Mouse (Mus musculus) cortical plate, adult 2 months (tissue): ENCODE results near the gene Rplp2. TPM values are rescaled to one million over a fixed set of nuclear protein-coding genes. Genes with fewer than 3 reads are reported as not detected.
A peak's percentile ranks its signal among the peaks of the same experiment; 100 is the strongest.

ENCODE experiments used
- H3K27ac ChIP-seq: fragments of 200-500 bp; 2 replicates; pipeline ENCODE4 v1.5.1; 2012; ENCODE audit warnings: low read length, control low read depth, inconsistent platforms; ENCODE audit not compliant: insufficient read depth
- H3K4me1 ChIP-seq: fragments of 200-500 bp; 2 replicates; pipeline ENCODE4 v1.6.1; 2011; ENCODE audit warnings: low read length; ENCODE audit not compliant: control insufficient read depth, insufficient read depth
- H3K4me3 ChIP-seq: fragments of 200-500 bp; 2 replicates; pipeline ENCODE4 v1.5.1; 2011; ENCODE audit warnings: mild to moderate bottlenecking, low read length, control low read depth; ENCODE audit not compliant: insufficient read depth
- CTCF ChIP-seq: fragments of 200-500 bp; IDR thresholded peaks from 2 replicates; pipeline ENCODE4 v1.5.1; 2011; ENCODE audit warnings: mild to moderate bottlenecking, control low read depth, low read length; ENCODE audit not compliant: insufficient read depth; ENCODE audit errors: extremely low read depth
- POLR2A ChIP-seq: fragments of 200-500 bp; IDR thresholded peaks from 2 replicates; pipeline ENCODE4 v1.6.1; 2011; ENCODE audit warnings: mild to moderate bottlenecking, low read length, control low read depth; ENCODE audit not compliant: insufficient read depth; ENCODE audit errors: extremely low read depth
- polyA plus RNA-seq: library from polyadenylated mRNA; depleted of rRNA; stranded (reverse); fragments of >200 nt; gene quantifications from 2 replicates; pipeline ENCODE4 v1.2.3, GENCODE M21; 2012

The Rplp2 gene
- polyA plus RNA-seq, 1 experiment: 611 TPM

DNA sequence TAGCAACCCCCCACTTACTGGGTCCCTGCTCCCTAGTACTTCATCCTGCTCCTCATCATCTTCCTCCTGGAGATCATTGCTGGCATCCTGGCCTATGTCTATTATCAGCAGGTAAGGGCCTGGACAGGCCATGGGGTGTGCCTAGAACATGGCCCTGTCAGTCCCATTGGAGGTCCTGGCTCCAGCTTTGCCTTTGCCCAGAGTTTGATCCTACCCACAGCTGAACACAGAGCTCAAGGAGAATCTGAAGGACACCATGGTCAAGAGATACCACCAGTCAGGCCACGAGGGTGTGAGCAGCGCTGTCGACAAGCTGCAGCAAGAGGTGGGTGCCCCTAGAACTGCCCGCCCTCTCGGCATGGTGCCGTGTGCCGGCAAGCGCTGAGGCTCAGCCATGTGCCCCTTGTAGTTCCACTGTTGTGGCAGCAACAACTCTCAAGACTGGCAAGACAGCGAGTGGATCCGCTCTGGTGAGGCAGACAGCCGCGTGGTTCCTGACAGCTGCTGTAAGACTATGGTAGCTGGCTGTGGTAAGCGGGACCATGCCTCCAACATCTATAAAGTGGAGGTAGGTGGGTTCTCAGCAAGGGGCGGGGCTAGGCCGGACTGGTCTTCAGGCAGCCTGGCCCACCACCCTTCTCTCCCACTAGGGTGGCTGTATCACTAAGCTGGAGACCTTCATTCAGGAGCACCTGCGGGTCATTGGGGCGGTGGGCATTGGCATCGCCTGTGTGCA, 22.9 kb downstream of the Rplp2 start:
- H3K27ac ChIP-seq: no peak overlapping the region
- H3K4me3 ChIP-seq: no peak overlapping the region
- TF ChIP-seq CTCF: no peak
- TF ChIP-seq POLR2A: no peak
- peaks cover 12% of the 10 kb centered on the region for H3K4me1 ChIP-seq

DNA sequence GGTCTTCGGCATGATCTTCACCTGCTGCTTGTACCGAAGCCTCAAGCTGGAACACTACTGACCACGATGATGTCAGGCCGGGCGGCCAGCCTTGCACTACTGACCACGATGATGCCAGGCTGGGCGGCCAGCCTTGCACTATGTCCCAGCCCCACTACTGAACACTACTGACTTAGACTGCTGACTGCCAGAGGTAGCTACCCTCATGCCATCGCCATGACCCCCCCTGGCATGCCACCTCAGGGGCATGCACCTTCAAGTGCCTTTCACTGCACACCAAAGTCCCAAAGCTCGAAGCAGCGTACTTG, 23.4 kb downstream of the Rplp2 start:
- Histone ChIP-seq H3K4me1 (peaks cover 12% of the 10 kb centered on the region), H3K27ac (no peak overlapping the region), H3K4me3 (no peak overlapping the region)
- TF ChIP-seq POLR2A (no peak), CTCF (no peak)

DNA sequence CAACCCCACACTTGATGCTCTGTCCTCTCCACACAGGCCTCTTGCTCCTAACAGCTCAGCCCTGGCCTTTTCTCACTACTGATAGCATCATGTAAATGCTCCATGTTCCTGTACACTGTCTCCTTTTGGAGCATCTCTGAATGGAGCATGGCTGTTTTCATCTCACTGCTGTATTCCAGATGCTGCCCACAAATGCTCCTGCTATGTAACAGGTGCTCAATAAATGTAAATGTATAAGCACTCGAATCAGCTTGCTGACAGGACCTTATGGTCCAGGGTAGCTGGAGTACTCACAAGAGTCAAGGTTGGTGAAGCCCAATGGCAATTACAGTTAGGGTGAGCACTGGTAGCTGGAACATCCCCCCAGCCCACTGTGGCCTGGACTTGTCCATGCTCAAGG, 24.1 kb downstream of the Rplp2 start:
- no peak for TF ChIP-seq POLR2A
- TF ChIP-seq CTCF: no peak
- no peak overlapping the region for H3K27ac ChIP-seq
- no peak overlapping the region for H3K4me3 ChIP-seq
- peaks cover 12% of the 10 kb centered on the region for H3K4me1 ChIP-seq

GRCm38 (mm10) chr7:141472226-141472625, 25.1 kb downstream of the Rplp2 start:
- peaks cover 12% of the 10 kb centered on the region for H3K4me1 ChIP-seq
- no peak for TF ChIP-seq CTCF
- no peak for TF ChIP-seq POLR2A
- H3K27ac ChIP-seq: no peak overlapping the region
- no peak overlapping the region for H3K4me3 ChIP-seq

DNA sequence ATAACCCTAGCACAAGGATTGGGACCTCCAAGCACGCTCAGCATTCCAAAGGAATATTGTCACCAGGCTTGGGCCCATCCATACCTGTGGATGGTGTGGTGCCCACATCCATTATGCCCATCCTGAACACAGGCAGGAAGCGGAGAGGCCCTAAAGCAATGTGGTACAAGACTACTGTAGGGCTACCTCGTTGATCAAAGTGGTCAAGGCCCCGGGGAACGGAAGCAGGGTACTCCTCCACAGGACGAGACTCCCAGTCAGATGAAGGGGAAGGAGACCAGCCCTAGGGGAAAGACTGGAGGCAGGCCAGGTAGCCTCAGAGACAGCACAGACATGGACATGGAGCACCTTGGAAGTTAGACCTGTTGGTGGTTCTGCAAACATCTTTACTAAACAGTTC, 25.6 kb downstream of the Rplp2 start:
- TF ChIP-seq POLR2A: no peak
- no peak for TF ChIP-seq CTCF
- Histone ChIP-seq H3K4me1 (peaks cover 12% of the 10 kb centered on the region), H3K4me3 (no peak overlapping the region), H3K27ac (no peak overlapping the region)

DNA sequence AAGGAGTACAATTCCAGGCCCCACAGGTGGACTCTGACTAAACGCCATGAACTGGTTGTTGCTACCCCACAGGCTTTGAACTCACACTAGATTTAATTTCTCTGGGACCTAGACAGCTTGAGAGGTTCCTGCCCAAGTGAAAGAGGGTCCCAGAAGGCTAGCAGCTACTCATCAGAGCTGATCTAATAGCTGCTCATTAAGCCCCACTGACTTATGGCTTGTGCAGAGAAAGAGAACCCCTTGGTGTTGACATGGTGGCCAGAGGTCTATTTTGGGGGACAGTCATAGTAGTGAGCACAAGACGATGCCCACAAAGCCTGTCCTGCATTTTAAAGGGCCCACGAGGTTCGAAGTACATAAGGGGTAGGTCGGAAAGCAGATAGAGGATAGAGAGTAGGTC, 27.0 kb downstream of the Rplp2 start:
- H3K4me3 ChIP-seq: peak overlapping the region; percentile 81
- no peak overlapping the region for H3K27ac ChIP-seq
- peaks cover 8% of the 10 kb centered on the region for H3K4me1 ChIP-seq
- TF ChIP-seq POLR2A: no peak

DNA sequence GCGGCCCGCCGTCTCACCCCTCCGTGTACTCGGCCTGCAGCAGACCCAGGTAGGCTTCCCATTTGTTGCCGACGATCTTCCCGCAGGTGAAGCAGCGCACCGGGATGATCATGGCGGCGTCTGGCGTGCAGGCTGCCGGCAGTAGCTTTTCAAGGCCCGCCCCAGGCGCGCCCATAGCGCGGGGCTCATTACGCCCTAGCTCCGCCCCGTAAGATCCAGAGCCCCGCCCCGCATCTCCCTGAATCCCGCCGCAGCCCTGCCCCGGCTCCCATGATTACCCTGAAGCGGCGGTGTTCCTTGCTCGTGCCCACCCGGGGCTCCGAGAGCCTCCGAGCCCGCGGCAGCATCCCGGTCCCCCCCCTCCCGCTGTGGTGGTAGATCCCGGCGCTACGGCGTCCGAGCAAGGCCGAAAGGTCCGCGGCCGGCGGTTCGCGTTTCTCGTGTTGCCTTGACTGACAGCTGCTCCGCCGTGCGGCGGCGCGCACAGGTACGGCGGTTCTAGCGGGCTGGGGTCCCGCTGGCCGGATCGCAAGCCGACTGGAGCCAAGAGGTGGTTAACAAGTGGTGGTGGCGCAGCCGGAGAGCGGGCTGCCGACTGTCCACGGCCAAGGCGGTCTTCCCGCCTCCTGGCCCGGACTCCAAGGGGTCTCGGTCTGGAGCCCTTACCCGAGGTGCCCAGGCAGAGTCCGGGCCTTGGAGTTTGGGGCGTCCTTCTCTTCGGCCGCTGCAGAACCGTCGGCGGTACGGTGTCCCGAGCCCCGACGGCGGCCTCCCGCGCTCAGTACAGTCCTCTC, 28.0 kb downstream of the Rplp2 start, which contains the start of the genes Polr2l and Tspan4:
Polr2l (minus strand) TSS at position 122 of the 794 bp plus-strand sequence.
Tspan4 (plus strand) TSS at position 230 of the 794 bp plus-strand sequence.
- TF ChIP-seq POLR2A: peak; percentile 77
- TF ChIP-seq CTCF: no peak
- H3K4me1 ChIP-seq: peaks cover 5% of the 10 kb centered on the region; the same call in 1 of the 2 replicates
- peak within 1 kb of the TSS; percentile 81 for H3K4me3 ChIP-seq
- H3K27ac ChIP-seq: peak within 1 kb of the TSS; percentile 93

GRCm38 (mm10) chr7:141475805-141476158, 28.6 kb downstream of the Rplp2 start:
- Histone ChIP-seq H3K4me3 (peak overlapping the region; percentile 81), H3K27ac (peak overlapping the region; percentile 93; the same call in 1 of the 2 replicates), H3K4me1 (peaks cover 5% of the 10 kb centered on the region; the same call in 1 of the 2 replicates)
- no peak for TF ChIP-seq CTCF
- TF ChIP-seq POLR2A: no peak

DNA sequence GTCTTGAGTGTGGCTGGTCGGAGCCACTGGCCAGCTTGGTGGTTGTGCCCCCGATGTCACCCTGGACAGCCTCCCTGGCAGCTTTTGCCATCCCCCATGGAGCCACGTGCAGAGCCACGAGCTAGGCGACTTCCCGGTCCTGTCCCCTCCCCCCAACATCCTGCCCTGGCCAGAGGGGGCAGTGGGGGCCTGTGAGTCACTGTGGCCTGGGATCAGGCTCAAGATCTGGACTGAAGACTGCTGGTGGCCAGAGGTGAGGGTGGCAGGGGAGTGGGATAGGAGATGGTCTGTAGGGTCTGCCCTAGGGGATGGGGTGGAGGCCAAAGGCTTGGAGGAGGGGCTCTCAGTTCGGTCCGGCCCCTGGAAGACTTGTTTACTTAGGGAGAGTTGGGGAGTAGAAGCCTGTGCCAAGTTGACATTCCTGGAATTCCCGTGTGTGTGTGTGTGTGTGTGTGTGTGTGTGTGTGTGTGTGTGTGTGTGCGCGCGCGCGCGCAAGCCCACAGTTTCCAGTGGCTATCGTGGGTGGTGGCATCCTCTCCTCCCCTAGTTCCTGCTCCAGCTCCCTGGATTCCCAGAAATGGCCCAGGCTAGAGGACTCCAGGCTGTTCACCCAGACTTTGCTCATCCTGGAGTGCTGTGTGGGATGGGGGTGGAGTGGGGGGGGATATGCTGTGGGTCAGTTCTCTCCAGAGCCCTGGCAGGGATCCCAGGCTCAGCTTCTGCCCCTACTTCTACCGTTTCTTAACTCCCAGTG, 29.2 kb downstream of the Rplp2 start:
- TF ChIP-seq CTCF (no peak), POLR2A (no peak)
- H3K27ac ChIP-seq: peak overlapping the region; percentile 93
- peaks cover 5% of the 10 kb centered on the region; the same call in 1 of the 2 replicates for H3K4me1 ChIP-seq
- peak overlapping the region; percentile 81 for H3K4me3 ChIP-seq
